Mouse (Mus musculus): ENCODE results near the gene Mga. TPM values are rescaled to one million over a fixed set of nuclear protein-coding genes. Genes with fewer than 3 reads are reported as not detected.

Gene Mga
- total RNA-seq (2022), result 10 to 100 TPM; 54.9 to 78.5 (median 70.4) TPM

GRCm38 (mm10) chr2:119897090-119897732 lies at the start of gene Mga:
Mga (plus strand) TSS chr2:119897228.
- DNase-seq (ENCODE audit: low spot score in 2 of 2), result peak; percentile 87 to 91

GRCm38 (mm10) chr2:119853811-119854210 lies 43.2 kb upstream of the Mga start:
- no peak for DNase-seq (ENCODE audit: low spot score in 2 of 2)

DNA sequence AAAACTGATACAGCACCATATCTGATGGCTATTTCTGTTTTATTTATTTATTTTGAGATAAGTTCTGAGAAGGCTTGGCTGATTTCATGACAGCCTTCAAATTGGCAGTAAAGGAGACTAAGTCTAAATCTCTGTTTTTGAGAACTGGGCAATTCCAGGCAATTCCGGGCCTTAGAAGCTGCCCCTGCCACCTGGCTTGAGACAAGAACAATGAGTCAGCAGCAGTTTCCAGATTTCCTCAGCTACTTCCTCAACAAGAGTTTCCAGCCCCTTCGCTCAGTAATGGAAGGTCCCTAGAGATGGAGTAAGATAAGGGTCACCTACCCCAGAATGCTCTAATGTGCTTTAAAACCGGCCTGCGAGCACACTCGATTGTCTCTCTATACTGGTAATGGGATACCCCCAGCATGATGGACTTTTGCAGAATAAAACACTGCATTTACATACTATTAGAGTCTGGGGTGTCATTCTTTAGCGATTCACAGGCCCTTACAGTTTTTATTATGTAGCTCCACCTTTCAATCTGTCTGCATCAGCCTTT lies 41.6 kb upstream of the Mga start:
- no peak for DNase-seq (ENCODE audit: low spot score in 2 of 2)

GRCm38 (mm10) chr2:119857341-119857740 lies 39.7 kb upstream of the Mga start:
- DNase-seq (ENCODE audit: low spot score in 2 of 2), result no peak

- DNase-seq (ENCODE audit: low spot score in 2 of 2), result no peak
Observed at GRCm38 (mm10) chr2:119864484-119864883, 32.5 kb upstream of the Mga start.

GRCm38 (mm10) chr2:119872371-119873104 lies 24.5 kb upstream of the Mga start:
- peak; percentile 64 to 72 for DNase-seq (ENCODE audit: low spot score in 2 of 2)

GRCm38 (mm10) chr2:119873105-119873464 lies 23.9 kb upstream of the Mga start:
- peak in 1 of 2 experiments; percentile 88 for DNase-seq (ENCODE audit: low spot score in 2 of 2)

DNA sequence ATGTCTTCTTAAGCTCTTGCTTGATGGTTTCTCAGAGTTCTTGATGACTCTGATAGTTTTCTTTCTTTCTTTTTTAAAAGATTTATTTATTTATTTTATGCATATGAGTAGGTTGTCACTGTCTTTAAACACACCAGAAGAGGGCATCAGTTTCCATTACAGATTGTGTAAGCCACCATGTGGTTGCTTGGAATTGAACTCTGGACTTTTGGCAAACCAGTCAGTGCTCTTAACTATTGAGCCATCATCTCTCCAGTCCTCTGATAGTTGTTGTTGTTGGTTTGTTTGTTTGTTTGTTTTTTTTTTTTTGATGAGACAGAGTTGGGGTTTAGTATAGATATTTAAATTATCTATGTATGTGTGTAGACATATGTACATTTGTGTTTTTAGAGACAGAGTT lies 21.0 kb upstream of the Mga start:
- DNase-seq (ENCODE audit: low spot score in 2 of 2), result no peak

DNA sequence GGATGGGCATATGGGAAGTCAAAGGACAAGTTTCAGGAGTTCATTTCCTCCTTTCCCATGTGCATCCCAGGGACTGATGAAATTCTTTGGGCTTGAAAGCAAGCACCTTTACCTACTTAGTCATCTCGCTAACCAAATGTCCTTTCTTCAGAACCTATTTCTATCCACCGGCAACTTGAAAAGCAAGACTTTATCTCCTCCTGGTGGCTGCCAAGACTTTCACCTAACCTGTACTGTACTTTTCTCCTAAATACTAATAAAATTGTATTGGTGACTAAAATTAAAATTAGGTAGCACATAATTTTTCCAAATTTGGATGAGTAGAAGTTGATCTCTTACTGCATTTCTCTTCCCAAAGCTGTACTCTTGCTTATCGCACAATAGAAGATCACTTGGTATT lies 9.8 kb upstream of the Mga start:
- no peak for DNase-seq (ENCODE audit: low spot score in 2 of 2)

DNA sequence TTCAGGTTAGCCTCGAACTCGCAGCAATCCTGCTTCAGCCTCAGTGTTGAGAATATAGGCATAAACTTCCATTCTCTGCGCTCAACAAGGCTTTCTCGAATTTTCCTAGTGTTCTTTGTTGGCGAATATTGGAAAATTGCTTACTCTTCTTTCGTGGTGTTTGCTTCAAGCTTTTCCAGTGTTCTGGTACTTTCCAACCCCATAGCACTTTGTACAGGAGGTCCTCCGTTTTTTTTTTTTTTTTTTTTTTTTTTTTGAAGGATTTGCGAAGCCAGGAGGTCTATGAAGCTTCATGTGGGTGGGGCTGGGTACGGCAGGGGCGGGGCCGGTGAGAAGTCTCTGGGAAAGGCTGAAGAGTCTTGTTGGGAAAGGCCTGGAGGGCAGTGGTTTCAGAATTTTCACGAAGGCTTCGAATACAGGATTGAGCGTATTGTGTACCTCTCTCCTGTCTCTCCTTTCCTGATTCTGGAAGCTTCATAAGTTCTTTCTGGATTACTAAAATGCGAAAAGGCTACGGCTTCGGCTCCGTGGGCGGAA lies 407 bp upstream of the Mga start:
- DNase-seq (ENCODE audit: low spot score in 2 of 2), result no peak

- peak; percentile 18 to 35 for DNase-seq (ENCODE audit: low spot score in 2 of 2)
Observed at GRCm38 (mm10) chr2:119898141-119898594, 1.1 kb downstream of the Mga start.

- no peak for DNase-seq (ENCODE audit: low spot score in 2 of 2)
Observed at GRCm38 (mm10) chr2:119916007-119916406, 19.0 kb downstream of the Mga start.

GRCm38 (mm10) chr2:119917631-119918369 lies 20.8 kb downstream of the Mga start:
- DNase-seq (ENCODE audit: low spot score in 2 of 2), result no peak

- no peak for DNase-seq (ENCODE audit: low spot score in 2 of 2)
Observed at GRCm38 (mm10) chr2:119970571-119970970, 73.5 kb downstream of the Mga start.

DNA sequence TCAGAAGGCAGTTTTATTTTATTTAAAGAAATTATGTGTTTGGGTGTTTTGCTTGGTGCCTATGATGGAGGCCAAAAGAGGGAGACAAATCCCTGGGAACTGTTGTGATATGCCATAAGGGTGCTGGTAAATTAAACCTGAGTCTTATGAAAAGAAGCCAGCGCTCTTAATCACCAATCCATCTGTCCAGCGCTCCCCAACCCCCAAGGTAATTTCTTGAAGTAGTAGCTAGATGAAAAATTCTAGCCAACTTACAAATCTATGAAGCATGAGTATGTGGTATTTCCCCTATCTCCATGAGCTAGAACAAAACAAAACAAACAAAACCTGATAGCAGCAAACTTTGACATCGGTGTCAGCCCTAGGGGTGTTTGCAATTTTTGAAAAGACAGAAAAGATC lies 74.3 kb downstream of the Mga start:
- DNase-seq (ENCODE audit: low spot score in 2 of 2), result no peak

DNA sequence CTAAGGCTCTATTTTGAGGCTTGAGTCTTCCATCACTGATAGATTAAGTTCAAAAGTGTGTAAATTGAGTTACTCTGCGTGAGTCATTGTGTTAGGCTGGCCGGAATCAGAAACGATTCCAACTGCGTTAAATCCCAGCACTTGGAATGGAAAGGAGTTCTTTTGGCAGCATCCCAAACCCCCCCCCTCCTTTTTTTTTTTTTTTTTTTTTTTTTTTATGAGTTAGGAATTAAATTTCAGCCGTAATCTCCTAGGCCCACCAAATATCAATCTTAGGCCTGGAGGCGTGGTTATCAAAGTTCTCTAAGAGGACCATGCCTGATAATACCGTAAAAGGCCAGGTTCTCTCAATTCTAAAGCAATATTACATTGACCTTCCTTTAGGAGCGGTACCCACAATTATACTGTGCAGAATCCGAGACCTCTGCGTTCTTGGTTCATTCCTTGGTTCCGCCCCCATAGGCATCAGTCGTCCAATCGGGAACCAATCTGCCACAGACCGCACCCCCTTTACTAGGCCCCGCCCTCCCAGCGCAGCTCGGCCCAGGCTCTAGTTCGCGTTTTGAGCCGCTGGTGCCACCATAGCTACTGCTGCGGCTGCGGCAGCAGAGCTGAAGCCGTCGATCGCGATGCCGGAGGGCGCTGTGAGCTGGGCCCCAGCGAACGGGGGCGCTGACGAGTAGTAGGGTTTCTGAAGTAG lies 75.0 kb downstream of the Mga start:
- peak; percentile 92 to 95 for DNase-seq (ENCODE audit: low spot score in 2 of 2)

GRCm38 (mm10) chr2:119972537-119972879 lies 75.5 kb downstream of the Mga start, which contains the start of gene Mapkbp1:
Mapkbp1 (plus strand) TSS chr2:119972699.
- DNase-seq (ENCODE audit: low spot score in 2 of 2), result no peak

DNA sequence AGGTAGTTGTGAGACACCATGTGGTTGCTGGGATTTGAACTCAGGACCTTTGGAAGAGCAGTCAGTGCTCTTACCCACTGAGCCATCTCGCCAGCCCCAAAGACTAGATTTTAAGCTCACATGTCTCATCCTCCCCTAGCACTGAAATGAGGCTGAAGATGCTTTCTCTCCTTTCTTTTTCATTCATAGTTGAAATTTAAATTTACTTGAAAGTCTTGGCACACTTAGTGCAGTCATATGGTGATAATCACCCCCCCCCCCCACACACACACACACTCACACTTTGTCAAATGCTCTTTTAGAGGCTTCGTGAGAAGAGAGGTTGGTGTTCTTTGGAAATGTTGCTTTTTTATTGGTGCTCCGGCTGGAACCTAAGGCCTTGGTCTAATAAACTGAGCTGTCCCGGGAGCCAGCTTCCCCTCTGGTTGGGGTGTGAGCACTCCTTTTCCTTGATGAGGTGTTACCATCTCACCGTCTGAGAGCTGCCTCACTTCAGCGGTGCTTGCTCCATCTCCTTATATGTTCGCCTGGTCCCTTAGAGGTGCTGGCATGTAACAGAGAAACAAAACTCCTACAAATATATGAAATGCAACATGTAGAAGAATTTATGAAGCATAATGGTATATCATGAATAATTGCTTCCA lies 83.4 kb downstream of the Mga start:
- no peak for DNase-seq (ENCODE audit: low spot score in 2 of 2)

GRCm38 (mm10) chr2:119981631-119982030 lies 84.6 kb downstream of the Mga start:
- DNase-seq (ENCODE audit: low spot score in 2 of 2), result no peak

DNA sequence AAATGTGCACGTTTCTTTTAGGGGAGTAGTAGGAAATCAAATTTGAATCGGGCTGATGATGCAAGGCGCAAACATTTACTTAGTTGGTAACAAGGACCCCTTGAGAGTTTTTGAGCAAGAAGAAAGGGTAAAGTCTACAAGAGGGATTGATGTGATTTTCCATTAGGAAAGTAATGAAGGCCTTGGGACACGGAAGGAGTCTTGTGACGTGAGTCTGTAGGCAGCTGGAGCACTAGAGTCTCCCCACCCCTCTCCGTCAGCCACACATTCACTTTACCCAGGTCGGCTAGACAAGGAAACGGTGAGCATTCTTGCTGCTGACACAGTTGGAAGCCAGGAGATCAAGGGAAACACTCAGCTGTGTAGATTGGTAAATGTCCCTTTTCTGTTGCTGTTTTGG lies 88.8 kb downstream of the Mga start:
- no peak for DNase-seq (ENCODE audit: low spot score in 2 of 2)

DNA sequence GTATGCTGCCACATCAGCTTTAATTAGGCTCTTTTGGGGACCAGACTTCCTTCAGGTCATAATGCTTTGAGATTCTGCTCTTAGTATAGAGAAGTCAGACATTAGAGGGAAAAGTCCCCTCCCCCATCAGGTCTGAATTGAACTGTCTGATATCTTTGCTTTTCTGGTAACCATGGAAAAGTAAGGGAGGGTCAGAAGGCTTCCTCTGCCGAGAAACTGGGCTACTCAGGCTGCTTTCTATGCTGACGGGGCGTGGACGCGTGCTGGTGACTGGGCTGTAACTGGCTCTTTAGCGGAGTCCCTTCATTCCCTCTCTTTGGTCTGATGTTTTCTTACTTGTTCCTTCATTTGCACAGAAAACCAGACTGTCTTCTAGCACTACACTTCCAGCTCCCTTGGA lies 89.3 kb downstream of the Mga start:
- no peak for DNase-seq (ENCODE audit: low spot score in 2 of 2)
